Mouse (Mus musculus) urinary bladder, adult 18-20 months (tissue): ENCODE measurements around the gene Nradd.
A peak's percentile ranks its signal among the peaks of the same experiment; 100 is the strongest.

Experiments
- DNase-seq, 2 experiments: peaks; one replicate each; pipeline ENCODE4 v3.0.0; 2022; ENCODE audit warnings: low spot score in 2 of 2, mixed read lengths in 2 of 2

Nradd gene

DNA sequence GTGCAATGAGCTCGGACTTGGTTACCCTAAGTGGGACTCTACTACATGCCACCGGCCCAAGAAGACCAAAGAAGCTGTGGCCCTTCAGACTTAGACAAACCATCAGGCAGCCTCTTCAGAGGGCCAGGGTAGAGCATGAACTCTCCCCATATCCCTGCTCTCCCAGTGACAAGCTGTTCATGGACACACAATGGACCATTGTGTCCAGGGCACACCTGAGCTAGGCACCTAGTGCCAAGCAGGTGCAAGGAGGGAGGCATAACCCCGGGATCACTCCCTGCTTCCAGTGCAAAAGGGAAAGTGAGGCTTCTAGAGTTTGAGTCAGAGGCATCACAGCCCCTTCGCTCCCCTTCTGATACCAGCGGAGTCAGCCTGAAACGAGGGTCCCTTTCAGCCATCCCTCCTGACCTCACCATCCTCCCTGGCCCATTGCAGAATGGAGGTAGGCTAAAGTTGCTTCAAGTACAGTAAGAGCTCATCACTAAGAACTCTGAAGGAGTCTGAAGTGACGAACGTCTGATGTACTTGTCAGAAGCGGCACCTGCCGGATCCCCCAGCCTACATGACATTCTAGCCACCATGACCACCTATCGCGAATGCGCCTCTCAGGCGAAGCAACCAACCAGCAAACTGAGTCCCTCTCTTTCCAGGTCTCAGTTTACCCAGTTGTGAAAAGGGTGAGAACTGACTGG, 28.9 kb upstream of the Nradd start:
- no peak for DNase-seq

DNA sequence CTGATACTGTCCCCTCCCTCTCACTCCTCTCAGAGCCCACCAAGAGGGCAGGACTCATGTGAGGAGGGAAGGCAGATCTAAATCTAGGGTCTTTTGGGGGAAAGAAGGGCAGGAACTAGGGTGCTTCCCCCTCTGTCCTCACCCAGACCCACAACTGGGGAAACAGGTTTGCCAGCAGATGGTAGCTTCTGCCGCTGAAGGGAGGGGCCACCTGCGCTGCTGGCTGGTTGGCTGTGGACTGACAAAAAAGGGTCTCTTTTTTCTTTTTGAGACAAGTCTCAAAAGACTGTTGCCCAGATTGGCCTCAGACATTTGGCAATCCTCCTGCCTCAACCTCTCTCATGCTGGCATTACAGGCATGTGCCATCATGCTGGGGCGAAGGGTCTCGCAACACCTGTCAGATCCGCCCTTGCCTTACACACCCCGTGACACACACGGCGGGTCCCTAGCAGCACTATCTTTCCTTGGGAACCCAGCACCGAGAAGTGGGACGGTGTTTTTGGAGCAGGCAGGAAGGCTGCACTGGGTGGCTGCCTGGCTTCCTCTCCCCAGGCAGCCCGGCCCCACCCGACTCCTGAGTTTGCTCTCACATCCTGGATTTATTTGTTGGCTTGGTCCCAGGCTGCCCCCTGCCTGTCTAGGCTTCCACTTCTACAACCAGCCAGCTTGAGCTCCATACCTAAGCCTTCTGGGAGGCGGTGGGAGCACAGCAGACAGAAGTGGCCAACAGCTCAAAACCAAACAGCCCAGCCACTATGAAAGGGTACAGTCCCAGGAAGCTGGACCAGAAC, 27.9 kb upstream of the Nradd start:
- DNase-seq, result peak; percentile 44 to 51

DNA sequence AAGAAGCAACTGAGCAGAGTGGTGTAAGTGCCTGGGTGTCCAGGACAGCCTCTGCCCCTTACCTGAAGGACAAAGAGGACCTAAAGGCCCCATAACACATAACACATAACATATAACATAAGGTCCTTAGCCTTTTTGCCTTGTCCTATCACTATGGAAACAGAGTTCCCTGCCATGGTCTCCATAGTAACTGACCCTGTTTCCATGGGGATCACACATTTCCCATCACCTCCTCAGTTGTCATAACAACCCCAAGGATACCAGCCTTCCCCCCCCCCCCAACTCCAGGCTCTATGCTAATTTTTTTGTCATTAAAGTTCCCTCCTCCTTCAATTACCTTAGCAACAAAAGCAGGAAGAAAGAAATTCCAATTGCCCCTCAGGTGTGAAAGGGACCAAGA, 25.5 kb upstream of the Nradd start:
- no peak for DNase-seq

DNA sequence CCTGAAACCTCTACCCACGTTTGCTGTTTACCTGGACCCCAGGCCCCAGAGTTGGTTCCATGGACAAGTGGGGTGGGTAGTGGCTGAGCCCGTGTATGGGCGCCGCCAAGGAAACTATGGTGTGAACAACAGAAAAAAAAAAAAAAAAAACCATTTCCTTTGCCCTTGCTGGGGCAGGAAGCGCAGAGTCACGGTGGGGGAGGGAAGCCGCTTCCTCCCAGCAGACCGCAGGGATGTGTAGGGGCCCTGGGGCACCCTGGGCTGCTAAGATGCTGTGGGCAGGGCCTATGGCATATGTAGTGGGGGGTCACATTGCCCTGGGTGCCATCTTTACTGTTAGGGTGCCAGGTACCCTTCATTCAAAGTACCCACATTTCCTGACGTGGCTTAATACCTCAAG, 21.0 kb upstream of the Nradd start:
- no peak for DNase-seq

DNA sequence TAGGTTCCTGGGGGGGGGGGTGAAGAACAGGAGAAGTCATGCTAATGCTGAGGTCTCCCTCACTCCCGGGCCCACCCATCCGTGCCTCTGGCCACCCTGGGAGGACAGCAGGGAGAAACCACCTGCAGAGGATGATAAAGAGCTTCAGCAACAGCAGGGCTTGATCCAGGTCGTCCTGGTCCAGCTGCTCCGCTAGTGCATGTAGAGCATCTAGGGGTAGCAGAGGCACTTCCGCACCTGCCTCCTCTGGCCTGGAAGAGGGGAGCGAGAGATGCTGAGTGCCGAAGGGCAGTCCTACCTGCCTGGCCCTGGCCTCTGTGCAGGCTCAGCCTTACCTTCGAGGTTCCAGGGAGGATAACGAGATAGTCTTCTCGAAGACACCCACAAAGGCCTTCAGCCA, 20.0 kb upstream of the Nradd start:
- no peak for DNase-seq

DNA sequence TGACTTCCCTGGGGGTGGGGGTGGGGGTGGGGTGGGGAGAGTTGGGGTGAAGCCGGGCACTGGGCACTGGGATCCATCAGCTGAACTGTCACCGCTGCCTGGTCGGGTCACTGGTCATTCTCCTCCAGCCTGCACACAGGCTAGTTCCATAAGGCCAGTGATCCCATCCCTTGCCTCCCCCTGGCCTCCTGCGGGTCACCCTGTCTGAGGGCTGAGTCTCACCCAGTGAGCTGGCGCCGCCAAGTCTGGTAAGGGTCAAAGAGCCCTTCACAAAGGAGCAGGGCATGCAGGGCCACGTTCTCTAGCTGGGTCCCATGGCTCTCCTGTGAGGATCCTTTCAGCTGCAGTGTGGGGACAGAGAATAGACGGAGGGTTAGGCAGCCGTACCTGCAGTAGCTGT, 19.5 kb upstream of the Nradd start:
- no peak for DNase-seq

DNA sequence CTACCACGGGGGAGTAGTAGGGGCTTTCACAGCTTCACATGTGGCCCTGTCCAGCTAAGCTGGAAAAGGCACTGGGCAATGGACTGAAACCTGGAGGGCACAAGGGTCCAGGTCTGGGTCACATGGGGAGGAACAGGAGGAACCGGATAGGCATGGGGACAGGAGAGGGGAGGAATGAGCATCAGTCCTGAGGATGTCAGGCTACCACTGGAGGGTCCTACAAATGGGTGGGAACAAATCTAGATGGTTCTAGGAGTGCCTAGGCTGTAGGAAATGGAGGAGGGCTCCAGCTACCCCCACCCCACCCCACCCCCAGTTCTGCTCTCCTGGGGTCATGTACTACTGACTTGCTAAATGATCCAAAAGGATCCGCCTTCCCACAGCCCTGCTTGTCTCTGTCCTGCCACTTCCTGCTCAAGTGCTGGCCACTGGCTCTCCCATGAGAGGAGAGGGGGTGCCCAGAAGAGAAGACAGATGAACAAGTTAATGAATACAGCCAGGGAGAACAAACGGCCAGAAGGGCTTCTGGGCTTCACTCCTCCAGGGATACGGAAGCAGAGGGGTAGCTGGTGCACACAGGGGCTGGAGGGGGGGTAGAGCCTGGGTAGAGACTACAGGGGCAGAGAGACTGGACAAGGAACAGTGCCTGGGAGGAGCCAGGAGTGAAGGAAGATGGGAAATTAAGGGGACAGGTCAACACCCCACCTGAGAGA, 18.7 kb upstream of the Nradd start:
- DNase-seq, result no peak

DNA sequence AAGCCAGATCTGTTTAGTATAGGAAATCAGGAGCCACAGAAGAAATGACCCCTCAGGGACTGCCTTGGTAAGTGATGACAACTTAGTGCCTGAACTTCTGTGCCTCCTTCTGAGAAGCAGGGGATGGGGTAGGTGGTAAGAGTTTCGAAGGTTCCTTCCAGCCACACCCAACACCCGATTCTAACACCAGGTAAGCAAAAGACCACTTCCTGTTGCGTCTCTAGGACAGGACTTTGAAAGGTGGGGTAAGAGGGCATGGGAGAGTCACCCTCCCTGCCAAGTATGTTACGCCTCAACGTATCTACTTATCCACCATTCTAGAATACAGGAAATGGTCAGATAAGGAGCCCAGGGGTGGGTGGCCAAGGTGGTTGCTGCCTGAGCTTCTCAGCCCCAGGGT, 16.8 kb upstream of the Nradd start:
- DNase-seq, result no peak

DNA sequence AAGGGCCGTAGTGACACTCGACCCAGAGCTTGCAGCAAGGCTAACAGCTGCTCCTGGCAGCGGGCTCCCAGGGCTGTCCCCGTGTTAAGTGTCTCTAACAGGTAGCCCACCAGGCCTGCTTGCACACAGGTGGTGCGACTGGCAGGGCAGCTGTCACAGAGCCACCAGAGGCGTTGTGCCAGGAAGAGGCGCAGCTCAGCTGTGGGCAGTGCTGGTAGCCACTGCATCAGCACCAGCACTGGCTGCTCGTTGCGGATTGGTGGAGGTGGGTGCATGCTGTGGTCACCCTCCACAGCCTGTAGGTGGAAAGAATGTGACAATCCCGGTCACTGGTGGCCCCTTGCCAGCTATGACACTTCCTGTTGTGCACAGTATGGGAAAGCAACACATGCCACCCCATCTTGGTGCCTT, 14.4 kb upstream of the Nradd start:
- DNase-seq, result no peak

DNA sequence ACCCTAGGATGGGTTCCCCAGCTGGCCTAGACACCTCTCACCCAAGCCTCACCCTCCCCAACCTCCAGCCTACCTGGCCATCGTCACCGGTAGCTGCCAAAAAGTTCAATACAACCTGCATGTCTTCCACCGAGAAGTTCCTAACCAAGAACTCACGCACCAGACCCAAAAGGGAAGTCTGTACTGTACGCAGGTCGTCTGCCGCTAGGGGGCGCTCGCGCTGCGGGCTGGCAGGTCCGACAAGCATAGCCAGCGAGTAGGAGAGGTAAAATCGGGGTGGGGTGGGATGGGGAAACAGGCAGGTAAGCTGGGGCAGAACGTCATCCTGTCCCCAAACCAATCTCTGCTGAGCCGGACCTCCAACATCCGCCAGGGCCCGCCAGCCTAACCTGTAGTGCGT, 11.0 kb upstream of the Nradd start:
- peak; percentile 73 to 85 for DNase-seq

DNA sequence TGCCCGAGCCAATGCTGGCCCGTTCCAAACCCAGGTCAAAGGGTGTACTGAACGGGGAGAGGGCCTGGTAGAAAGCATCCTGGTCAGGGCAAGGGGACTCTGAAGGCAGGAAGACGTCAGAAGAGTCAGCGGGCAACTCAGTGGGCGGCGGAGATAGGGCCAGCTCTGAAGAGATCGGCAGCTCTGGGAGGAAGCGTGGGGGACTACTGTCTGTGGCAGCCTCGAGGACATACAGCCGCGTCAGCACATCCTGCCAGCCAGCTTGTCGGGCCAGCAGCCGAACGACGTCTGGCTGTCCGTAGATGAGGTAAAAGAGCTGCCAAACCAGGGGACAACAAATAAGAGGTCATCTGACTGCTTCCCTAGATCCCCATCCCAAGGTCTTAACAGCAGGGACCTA, 9.6 kb upstream of the Nradd start:
- DNase-seq, result no peak

DNA sequence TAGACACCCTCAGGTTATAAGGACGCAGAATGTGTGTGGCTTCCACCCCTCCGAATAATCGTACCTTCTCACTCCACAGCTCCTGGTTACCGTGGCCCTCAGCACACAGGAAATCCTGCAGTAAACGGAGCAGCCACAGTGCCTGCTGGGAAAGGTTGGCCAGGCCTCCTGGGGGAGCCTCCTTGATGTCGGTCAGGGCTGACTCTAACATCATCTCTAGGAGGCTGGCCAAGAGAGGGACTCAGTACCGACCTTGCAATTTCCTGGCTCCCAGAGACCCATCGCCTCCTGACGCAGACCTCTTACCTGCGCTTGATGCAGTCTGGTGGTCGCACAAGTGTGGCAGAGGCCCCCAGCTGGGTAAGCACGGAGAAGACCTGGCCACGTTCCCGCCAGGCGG, 8.4 kb upstream of the Nradd start:
- DNase-seq, result no peak

DNA sequence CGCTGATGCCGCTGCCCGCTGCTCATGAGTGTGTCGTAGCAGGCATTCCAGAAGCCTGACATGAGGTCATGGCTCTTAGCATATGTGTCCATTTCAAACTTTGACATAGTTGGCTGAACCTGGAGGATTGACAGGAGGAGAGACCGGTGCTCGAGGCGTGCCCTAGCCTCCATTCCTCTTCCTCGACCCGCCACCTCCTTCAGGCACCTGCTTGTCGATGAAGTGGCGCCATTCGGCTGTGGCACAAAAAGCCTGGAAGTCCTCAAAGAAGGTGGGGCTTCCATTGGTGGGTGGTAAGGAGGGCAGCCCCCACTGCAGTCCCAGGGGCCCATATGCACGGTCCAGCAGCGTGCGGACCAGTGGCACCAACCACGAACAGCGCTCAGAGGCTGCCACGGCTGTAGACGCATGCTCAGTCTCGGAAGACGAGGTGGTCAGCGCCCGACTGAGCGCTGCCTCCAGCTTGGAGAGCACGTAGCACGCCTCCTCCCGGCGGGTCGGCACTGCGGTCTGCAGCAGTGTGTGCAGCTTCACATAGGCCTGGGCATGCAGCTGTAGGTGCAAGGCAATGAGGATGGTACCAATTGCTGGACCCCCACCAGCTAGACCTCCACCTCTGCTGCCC, 7.5 kb upstream of the Nradd start:
- DNase-seq, result no peak

DNA sequence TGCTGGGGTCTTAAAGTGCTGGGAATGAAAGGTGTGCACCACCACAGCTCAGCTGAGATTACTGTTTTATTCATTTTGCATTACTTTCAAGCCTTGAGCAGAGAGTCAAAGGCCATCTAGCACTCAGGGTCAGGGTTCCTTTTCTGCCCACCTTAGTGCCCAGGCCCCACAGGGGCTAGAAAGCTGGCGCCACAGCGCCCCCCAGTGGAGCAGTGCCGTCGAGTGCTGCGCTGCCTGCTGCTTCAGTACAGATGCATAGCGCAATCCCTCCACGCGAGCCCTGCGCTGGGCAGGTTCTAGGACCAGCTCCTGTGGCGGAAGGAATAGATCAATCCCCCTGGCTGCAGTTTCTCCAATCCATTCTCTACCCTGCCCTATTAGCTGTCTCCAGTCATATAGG, 6.9 kb upstream of the Nradd start:
- no peak for DNase-seq

DNA sequence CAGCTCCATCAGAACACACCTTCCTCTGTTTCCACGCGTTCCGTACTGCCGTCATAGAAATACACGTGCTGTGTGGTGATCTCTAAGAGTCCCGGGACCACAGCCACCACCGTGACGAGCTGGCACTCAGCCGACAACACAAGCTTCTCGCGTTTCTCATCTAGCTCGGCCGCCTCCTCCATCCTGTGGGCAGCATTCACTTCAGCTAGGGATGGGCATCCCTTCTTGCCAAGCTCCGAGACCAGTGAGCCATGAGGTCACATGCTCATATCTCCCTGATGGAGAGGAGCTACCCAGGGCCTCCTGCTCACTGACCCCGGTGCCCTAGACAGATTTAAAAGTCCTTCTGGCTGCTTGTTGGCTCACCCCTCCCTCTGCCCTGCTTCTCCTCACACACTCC, 5.9 kb upstream of the Nradd start:
- no peak for DNase-seq

DNA sequence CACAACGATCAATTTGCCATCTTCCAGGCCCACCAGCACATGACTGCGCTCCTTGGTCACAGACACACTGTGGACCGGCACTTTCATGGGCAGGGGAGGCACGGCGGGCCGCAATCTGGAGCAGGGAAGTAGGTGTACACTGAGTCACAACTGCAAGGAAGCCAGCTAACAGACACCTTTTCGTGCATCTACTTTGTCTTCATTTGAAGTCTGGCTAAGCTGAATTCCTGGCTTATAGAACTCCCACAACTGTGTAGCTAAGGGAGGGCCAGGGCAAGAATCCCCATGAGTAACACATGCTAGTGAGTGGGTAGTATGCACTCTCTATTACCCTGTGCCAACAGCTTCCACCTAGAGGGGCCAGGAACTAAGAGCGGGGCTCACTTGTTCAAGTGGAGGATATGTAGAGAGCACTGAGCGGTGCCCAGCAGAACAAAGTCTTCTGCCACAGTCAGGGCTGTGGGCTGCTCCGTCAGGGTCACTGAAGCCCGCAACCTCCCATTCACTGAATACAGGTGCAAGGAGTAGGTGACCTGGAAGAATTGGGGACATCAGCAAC, 1.2 kb upstream of the Nradd start:
- no peak for DNase-seq

DNA sequence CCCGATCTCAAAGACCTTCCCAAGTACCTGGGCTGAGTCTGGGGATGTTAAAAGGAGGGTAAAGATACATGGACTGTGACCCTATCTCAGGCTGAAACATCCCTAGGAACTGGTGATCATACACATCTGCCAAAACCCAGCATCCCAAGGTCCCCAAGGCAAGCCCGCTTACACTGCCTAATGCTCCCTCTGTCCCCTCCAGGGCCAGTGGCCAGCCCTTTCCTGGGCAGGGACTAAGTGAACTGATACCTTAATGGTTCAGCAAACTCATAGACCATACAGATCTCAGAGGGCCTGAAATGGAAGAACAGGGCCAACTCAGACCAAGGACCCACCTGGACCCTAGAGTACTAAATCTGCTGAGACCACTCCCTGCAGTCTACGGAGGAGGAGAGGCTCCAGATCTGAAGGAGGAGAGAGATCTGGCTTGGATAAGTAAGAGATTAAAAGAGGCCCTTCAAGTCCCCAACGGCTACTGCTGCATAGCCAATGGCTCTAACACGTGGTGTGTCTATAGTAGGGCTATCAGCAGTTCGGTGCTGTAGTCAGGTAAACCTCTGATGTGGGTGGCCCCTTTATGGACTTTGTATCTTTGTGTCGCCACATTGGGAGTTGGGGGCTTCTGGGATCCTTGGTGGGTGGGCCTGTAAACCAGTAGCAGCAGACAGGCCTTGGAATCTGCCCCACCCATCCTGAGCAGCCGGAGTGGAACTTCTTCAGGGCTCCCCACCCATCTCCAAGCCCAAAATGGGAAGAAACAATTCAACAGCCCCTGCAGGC, 646 bp downstream of the Nradd start:
- DNase-seq, result no peak

DNA sequence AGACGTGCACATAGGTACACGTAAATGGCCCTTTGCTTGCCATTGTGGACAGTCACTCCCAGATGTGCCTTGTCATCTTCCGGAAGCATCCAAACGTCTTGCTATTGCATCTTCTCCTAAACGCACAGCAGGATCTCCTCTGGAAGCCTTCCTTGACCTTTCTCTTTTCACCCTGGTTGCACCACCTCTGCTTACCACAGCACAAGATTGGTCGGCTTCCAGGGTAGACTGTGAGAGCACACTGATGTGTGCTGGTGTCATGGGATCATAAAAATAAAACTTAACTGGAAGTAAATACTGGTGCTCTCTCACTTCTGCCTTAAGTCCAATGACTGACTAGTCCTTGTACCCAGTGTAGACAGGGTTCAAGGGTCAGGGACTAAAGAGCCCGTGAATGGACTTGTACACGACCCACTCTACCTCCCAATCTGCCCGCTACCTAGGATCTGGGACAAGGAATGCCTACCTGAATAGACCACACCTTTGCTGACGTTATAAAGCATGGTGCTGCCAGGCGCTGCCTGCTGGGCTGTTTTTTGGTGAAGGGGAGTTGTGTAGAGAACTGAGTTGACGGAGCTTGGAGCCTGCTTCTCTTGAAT, 1.5 kb downstream of the Nradd start:
- no peak for DNase-seq

DNA sequence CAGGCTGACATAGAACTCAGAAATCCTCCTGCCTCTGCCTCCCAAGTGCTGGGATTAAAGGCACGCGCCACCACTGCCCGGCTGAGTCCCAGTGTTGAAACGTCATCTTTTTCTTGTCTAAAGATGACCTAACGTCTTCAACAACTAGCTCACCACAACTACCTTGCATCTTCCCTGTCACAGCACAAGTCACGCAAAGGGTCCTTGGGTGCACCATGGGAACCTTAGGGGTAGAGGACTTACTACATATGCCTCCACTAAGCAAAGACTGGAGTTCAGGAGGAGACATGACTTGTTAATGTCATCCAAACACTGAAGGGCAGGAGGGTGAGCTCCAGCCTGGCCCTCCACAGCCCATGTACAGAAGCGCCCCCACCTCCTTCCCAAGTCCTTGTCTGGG, 3.6 kb downstream of the Nradd start:
- DNase-seq, result no peak

DNA sequence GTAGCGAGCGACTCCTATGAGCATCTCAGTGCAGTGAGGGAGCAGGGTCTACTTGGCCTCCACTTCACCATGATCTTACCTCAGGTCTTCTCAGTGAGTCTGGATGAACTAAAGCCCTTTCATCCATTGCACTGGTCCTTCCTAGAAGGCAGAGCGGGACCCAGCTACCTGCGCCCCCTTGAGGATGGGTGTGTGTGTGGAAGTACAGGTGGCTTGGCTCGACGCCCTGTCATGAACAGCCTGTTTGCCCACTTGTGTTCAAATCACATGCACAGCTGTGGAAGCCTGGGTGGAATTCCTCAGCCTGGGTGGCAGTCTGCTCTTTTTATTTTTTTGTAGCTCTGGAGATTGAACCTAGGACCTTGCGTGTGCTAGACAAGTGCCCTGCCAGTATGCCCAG, 4.1 kb downstream of the Nradd start:
- DNase-seq, result no peak

DNA sequence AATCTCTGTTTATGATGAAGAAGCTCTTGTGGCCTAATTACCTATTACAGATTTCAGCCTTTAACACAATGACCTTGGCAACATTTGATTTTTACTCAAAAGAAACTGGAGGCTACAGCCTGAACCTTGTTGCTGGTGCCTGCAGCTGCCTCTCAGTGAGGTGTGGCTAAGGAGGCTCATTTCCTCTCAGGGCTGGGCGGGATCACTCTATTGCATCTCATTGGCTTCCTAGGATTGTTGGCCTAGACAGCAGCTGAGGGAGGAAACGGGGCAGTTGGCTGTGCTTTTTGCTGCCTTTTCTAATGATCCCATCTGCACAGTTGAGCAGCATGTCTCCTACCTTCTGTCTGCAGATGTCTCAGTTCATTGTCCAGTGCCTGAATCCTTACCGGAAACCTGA, 7.2 kb downstream of the Nradd start:
- no peak for DNase-seq
